Mouse (Mus musculus) bone marrow, adult 2 months (tissue): ENCODE data around the gene Mok.

Experiments used
- CTCF ChIP-seq: fragments of 200-500 bp; IDR thresholded peaks from 2 replicates; pipeline ENCODE4 v1.5.1; 2011; ENCODE audit warnings: low read length, control low read depth; ENCODE audit not compliant: control insufficient read depth, insufficient read depth
- POLR2A ChIP-seq: fragments of 200-500 bp; IDR thresholded peaks from 2 replicates; pipeline ENCODE4 v1.6.1; 2011; ENCODE audit warnings: low read depth, mild to moderate bottlenecking, control low read depth, low read length, borderline replicate concordance; ENCODE audit not compliant: control insufficient read depth

DNA sequence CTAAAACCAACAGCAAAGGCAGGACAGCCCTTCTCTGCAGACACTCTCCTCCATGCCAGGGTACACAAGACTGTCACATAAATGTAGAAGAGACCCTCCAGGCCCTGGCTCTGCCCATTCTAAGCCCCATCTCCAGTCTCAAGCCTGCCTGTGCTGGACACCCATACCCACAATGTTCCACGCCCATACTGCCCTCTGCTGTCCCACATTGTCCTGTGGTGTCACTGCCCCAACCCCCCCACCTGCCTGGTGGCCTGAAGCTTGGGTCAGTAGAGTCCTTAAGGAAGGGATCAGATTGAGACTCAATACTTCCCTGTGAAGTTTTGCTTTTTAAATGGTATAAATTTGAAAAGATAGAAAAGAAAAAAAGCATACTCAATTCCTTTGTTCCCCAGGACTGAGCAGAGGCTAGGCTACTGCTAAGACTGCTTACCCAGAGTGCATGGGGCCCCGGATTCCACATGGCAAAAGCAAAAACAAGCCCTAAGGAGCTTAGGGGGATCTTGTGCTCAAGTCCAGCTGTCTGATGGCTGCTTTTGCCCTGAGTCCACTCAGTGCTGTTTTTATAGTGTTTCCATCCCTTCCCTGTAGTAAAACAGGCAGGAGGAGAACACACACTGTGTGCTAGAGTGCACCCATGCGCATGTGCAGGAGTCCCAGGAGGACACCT is 34.3 kb downstream of the Mok start:
- TF ChIP-seq CTCF: peak; percentile 37; the same call in 1 of the 2 replicates
- no peak for TF ChIP-seq POLR2A
